Mouse (Mus musculus): Measurements from ENCODE around the gene Akap8.

GRCm38 (mm10) chr17:32362686-32363085, 41.6 kb upstream of the Akap8 start:
- TF ChIP-seq POLR2A (IDR thresholded peaks at IDR 0.05; ENCODE audit: insufficient read depth, low read depth, low read length) (no peak), CTCF (IDR thresholded peaks at IDR 0.05; ENCODE audit: insufficient read depth, low read depth, low read length) (no peak)
